Mouse (Mus musculus): ENCODE data around the gene Kif21a. TPM values are rescaled to one million over a fixed set of nuclear protein-coding genes. Genes with fewer than 3 reads are reported as not detected.
A peak's percentile ranks its signal among the peaks of the same experiment; 100 is the strongest.

Gene Kif21a
- polyA plus RNA-seq, 1 experiment from 2014 or later = 2.0 TPM

GRCm38 (mm10) chr15:91047627-91048026, 2.1 kb downstream of the Kif21a start:
- no peak for ATAC-seq
- no peak overlapping the region for H3K27ac ChIP-seq
- no peak overlapping the region for H3K4me3 ChIP-seq
- H3K27me3 ChIP-seq (replicated peaks) = peaks cover 23% of the 10 kb centered on the region
- no peak overlapping the region for H3K4me2 ChIP-seq
- no peaks in the 10 kb centered on the region for H3K9me3 ChIP-seq (replicated peaks)
- H3K36me3 ChIP-seq = no peaks in the 10 kb centered on the region
- 80% methylated on average over 11 of the region's 11 CpGs for WGBS (ENCODE audit: insufficient replicate concordance)
- no peak overlapping the region for H3K9ac ChIP-seq
- H3K4me1 ChIP-seq = 0 out of 2 replicates have a peak, but pooled peaks cover 9% of the 10 kb centered on the region

- no peak overlapping the region for H3K27ac ChIP-seq
- ATAC-seq = peak; percentile 48
These were observed 3.2 kb downstream of the Kif21a start for GRCm38 (mm10) chr15:91046506-91046905.

GRCm38 (mm10) chr15:91043263-91043662, 6.5 kb downstream of the Kif21a start:
- no peak overlapping the region for H3K27ac ChIP-seq
- no peaks in the 10 kb centered on the region for H3K27me3 ChIP-seq (replicated peaks)
- no peak for ATAC-seq
- 72% methylated on average over 4 of the region's 4 CpGs for WGBS (ENCODE audit: insufficient replicate concordance)
- H3K36me3 ChIP-seq = no peaks in the 10 kb centered on the region
- H3K4me3 ChIP-seq = no peak overlapping the region
- H3K4me1 ChIP-seq = no peaks in the 10 kb centered on the region
- no peak overlapping the region for H3K9ac ChIP-seq
- no peaks in the 10 kb centered on the region for H3K9me3 ChIP-seq (replicated peaks)
- no peak overlapping the region for H3K4me2 ChIP-seq

More at GRCm38 (mm10) chr15:91046506-91046905, 3.2 kb downstream of the Kif21a start:
- peaks cover 23% of the 10 kb centered on the region for H3K27me3 ChIP-seq (replicated peaks)
- H3K4me2 ChIP-seq = no peak overlapping the region
- no peaks in the 10 kb centered on the region for H3K9me3 ChIP-seq (replicated peaks)
- H3K9ac ChIP-seq = no peak overlapping the region
- no peaks in the 10 kb centered on the region for H3K36me3 ChIP-seq
- H3K4me1 ChIP-seq = 0 out of 2 replicates have a peak, but pooled peaks cover 9% of the 10 kb centered on the region
- 68% methylated on average over 8 of the region's 8 CpGs for WGBS (ENCODE audit: insufficient replicate concordance)
- H3K4me3 ChIP-seq = no peak overlapping the region

- no peaks in the 10 kb centered on the region for H3K9me3 ChIP-seq (replicated peaks)
- no peak for ATAC-seq
- no peak overlapping the region for H3K27ac ChIP-seq
- no peak overlapping the region for H3K4me3 ChIP-seq
- 51% methylated on average over 5 of the region's 5 CpGs for WGBS (ENCODE audit: insufficient replicate concordance)
- no peaks in the 10 kb centered on the region for H3K27me3 ChIP-seq (replicated peaks)
- H3K4me1 ChIP-seq = no peaks in the 10 kb centered on the region
- no peak overlapping the region for H3K4me2 ChIP-seq
- no peaks in the 10 kb centered on the region for H3K36me3 ChIP-seq
- H3K9ac ChIP-seq = no peak overlapping the region
These were observed 10.9 kb downstream of the Kif21a start for GRCm38 (mm10) chr15:91038860-91039259.

- Histone ChIP-seq H3K36me3 (no peaks in the 10 kb centered on the region), H3K9ac (no peak overlapping the region), H3K27me3 (replicated peaks) (no peaks in the 10 kb centered on the region), H3K4me1 (no peaks in the 10 kb centered on the region), H3K4me3 (no peak overlapping the region), H3K4me2 (no peak overlapping the region), H3K9me3 (replicated peaks) (no peaks in the 10 kb centered on the region), H3K27ac (no peak overlapping the region)
- 61% methylated on average over 4 of the region's 4 CpGs for WGBS (ENCODE audit: insufficient replicate concordance)
- ATAC-seq = no peak
These were observed 15.7 kb downstream of the Kif21a start for GRCm38 (mm10) chr15:91034090-91034489.

GRCm38 (mm10) chr15:91033529-91033928, 16.2 kb downstream of the Kif21a start:
- ATAC-seq = no peak
- WGBS (ENCODE audit: insufficient replicate concordance) = 80% methylated on average over 6 of the region's 6 CpGs
- no peaks in the 10 kb centered on the region for H3K4me1 ChIP-seq

GRCm38 (mm10) chr15:91028962-91029361, 20.8 kb downstream of the Kif21a start:
- Histone ChIP-seq H3K4me3 (no peak overlapping the region), H3K36me3 (0 out of 2 replicates have a peak, but pooled peaks cover 2% of the 10 kb centered on the region), H3K9ac (no peak overlapping the region), H3K4me1 (no peaks in the 10 kb centered on the region), H3K4me2 (no peak overlapping the region), H3K27me3 (replicated peaks) (no peaks in the 10 kb centered on the region), H3K27ac (no peak overlapping the region), H3K9me3 (replicated peaks) (peaks cover 4% of the 10 kb centered on the region)
- no peak for ATAC-seq
- 68% methylated on average over 10 of the region's 10 CpGs for WGBS (ENCODE audit: insufficient replicate concordance)

More at GRCm38 (mm10) chr15:91033529-91033928, 16.2 kb downstream of the Kif21a start:
- H3K36me3 ChIP-seq = no peaks in the 10 kb centered on the region
- no peak overlapping the region for H3K9ac ChIP-seq
- H3K27ac ChIP-seq = no peak overlapping the region
- no peaks in the 10 kb centered on the region for H3K9me3 ChIP-seq (replicated peaks)
- no peak overlapping the region for H3K4me2 ChIP-seq
- H3K4me3 ChIP-seq = no peak overlapping the region
- H3K27me3 ChIP-seq (replicated peaks) = no peaks in the 10 kb centered on the region

- no peak for ATAC-seq
- no peak overlapping the region for H3K27ac ChIP-seq
- 0 out of 2 replicates have a peak, but pooled peaks cover 2% of the 10 kb centered on the region for H3K36me3 ChIP-seq
- H3K4me3 ChIP-seq = no peak overlapping the region
- peaks cover 4% of the 10 kb centered on the region for H3K9me3 ChIP-seq (replicated peaks)
- no peak overlapping the region for H3K4me2 ChIP-seq
- H3K27me3 ChIP-seq (replicated peaks) = no peaks in the 10 kb centered on the region
- WGBS (ENCODE audit: insufficient replicate concordance) = 74% methylated on average over 10 of the region's 10 CpGs
- no peak overlapping the region for H3K9ac ChIP-seq
- H3K4me1 ChIP-seq = no peaks in the 10 kb centered on the region
These were observed 21.3 kb downstream of the Kif21a start for GRCm38 (mm10) chr15:91028494-91028893.

- WGBS (ENCODE audit: insufficient replicate concordance) = 72% methylated on average over 8 of the region's 8 CpGs
- 0 out of 2 replicates have a peak, but pooled peaks cover 1% of the 10 kb centered on the region for H3K36me3 ChIP-seq
- no peak overlapping the region for H3K9ac ChIP-seq
These were observed 27.5 kb downstream of the Kif21a start for GRCm38 (mm10) chr15:91022276-91022675.

GRCm38 (mm10) chr15:91018861-91019187, 30.9 kb downstream of the Kif21a start:
- Histone ChIP-seq H3K9ac (no peak overlapping the region), H3K27ac (no peak overlapping the region), H3K4me2 (no peak overlapping the region), H3K9me3 (replicated peaks) (no peaks in the 10 kb centered on the region), H3K4me3 (no peak overlapping the region), H3K27me3 (replicated peaks) (no peaks in the 10 kb centered on the region), H3K4me1 (no peaks in the 10 kb centered on the region), H3K36me3 (no peaks in the 10 kb centered on the region)
- WGBS (ENCODE audit: insufficient replicate concordance) = 49% methylated on average over 3 of the region's 3 CpGs
- ATAC-seq = no peak

More at GRCm38 (mm10) chr15:91022276-91022675, 27.5 kb downstream of the Kif21a start:
- H3K4me3 ChIP-seq = no peak overlapping the region
- no peaks in the 10 kb centered on the region for H3K4me1 ChIP-seq
- peaks cover 2% of the 10 kb centered on the region for H3K9me3 ChIP-seq (replicated peaks)
- no peaks in the 10 kb centered on the region for H3K27me3 ChIP-seq (replicated peaks)
- no peak overlapping the region for H3K4me2 ChIP-seq
- ATAC-seq = no peak
- no peak overlapping the region for H3K27ac ChIP-seq

- no peak overlapping the region for H3K9ac ChIP-seq
- H3K27me3 ChIP-seq (replicated peaks) = no peaks in the 10 kb centered on the region
- H3K4me1 ChIP-seq = no peaks in the 10 kb centered on the region
- WGBS (ENCODE audit: insufficient replicate concordance) = 66% methylated on average over 9 of the region's 9 CpGs
- ATAC-seq = no peak
- no peak overlapping the region for H3K27ac ChIP-seq
- H3K4me3 ChIP-seq = no peak overlapping the region
- no peaks in the 10 kb centered on the region for H3K9me3 ChIP-seq (replicated peaks)
- H3K36me3 ChIP-seq = no peaks in the 10 kb centered on the region
- no peak overlapping the region for H3K4me2 ChIP-seq
These were observed 31.4 kb downstream of the Kif21a start for GRCm38 (mm10) chr15:91018161-91018860.

GRCm38 (mm10) chr15:91017261-91018160, 32.2 kb downstream of the Kif21a start:
- H3K4me3 ChIP-seq = no peak overlapping the region
- no peaks in the 10 kb centered on the region for H3K27me3 ChIP-seq (replicated peaks)
- H3K27ac ChIP-seq = no peak overlapping the region
- WGBS (ENCODE audit: insufficient replicate concordance) = 66% methylated on average over 23 of the region's 23 CpGs
- no peaks in the 10 kb centered on the region for H3K4me1 ChIP-seq
- H3K9me3 ChIP-seq (replicated peaks) = no peaks in the 10 kb centered on the region
- no peak for ATAC-seq
- no peak overlapping the region for H3K9ac ChIP-seq
- no peaks in the 10 kb centered on the region for H3K36me3 ChIP-seq
- H3K4me2 ChIP-seq = no peak overlapping the region
